Mouse (Mus musculus): ENCODE measurements around the gene 1110065P20Rik.

Gene 1110065P20Rik

DNA sequence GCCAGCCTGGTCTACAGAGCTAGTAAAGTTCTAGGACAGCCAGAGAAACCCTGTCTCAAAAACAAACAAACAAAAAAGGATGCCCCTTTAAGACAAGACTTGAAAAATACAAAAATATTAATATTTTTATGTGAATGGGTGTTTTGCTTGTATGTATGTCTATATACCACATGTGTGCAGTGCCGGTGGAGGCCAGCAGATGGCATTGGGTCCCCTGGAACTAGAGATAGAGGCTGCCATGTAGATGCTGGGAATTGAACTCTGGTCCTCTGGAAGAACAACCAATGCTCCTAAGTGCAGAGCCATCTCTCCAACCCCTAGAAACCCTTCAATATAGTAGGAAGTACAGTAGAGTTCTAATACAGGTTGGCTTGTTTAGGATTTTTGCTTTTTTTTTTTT, 10.0 kb downstream of the 1110065P20Rik start:
- DNase-seq (ENCODE audit: low read depth, low spot score), result peak; percentile 21

DNA sequence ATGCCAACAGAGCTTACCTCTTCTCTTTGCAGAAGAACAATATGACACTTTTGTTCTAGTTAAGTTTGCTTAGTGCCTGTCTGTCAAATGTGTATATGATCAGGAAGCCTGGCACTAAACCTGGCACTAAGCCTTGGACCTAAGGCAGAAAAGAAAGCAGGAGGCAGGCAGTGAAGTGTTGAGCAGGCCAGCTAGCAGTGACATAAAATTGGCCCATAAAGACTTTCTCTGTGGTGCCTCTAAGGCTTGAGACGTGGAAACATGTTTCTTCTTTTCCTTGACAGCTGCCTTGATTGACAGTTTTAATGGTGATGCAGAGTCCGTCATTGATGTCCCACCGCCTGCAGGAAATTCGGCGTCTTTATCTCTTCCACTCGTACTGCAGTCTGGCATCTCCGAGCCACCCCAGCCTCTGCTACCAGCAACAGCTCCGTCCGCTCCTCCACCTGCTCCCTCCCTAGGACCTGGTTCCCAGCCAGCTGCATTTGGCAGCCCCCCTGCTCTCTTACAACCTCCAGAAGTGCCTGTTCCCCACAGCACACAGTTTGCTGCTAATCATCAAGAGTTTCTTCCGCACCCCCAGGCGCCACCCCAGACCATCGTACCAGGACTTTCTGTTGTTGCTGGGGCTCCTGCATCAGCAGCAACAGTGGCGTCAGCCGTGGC, 12.8 kb downstream of the 1110065P20Rik start:
- no peak for DNase-seq (ENCODE audit: low read depth, low spot score)

DNA sequence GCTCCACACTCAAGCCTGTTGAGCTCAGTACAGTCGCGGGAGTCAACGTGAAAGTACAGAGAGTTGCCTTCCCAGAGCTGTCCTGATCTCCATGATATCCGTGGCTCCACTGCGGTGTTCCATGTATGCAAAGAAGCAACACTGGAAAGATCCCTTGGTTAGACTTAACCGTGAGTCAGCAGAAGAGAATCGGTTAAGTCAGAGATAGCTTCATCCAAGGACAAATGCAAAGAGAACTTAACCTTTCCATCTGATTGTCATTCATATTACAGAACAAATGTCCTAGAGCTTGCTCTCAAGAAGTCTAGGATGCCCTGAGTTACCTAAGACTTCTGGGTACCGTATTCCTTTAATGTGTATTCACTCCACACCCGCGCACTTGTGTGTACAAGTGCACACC, 18.2 kb downstream of the 1110065P20Rik start:
- no peak for DNase-seq (ENCODE audit: low read depth, low spot score)

GRCm38 (mm10) chr4:124829671-124830070, 21.3 kb downstream of the 1110065P20Rik start:
- DNase-seq (ENCODE audit: low read depth, low spot score), result no peak

DNA sequence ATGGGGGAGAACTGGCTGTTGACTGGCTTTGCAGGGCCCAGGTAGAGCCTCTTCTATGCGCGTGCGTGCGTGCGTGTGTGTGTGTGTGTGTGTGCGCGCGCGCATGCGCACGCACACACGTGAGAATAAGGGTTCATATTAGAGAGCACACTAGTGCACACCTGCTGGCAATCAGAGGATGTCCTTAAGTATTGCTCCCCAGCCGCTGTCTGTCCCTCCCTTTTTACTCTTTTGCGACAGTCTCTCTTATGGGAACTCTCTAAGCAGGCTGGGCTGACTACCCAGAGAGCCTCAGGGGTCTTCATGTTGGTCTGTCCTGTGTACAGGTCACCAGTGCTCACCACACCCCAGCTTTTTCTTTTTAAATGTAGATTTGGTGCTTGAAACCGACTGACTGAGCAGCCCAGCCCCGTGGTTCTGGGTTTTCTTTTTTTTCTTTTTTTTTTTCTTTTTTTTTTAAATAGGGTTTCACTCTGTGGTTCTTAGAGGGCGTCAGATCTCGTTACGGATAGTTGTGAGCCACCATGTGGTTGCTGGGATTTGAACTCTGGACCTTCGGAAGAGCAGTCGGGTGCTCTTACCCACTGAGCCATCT, 25.5 kb downstream of the 1110065P20Rik start:
- DNase-seq (ENCODE audit: low read depth, low spot score), result no peak

DNA sequence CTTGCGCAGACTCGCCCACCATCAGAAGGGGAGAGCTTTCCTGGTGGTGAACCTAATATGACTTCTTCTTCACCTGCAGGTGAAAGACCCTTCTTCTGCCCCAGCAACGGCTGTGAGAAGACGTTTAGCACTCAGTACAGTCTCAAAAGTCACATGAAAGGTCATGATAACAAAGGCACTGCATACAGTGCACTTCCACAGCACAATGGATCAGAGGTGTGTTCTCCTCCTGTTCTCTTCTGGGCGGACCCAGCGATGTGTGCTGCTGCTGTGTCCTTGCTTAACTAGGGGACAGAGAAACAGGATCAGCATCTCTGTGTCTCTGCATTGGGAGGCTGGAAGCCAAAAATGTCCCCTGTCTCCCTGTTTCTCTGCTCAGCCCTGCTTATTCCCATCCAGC, 26.0 kb downstream of the 1110065P20Rik start:
- no peak for DNase-seq (ENCODE audit: low read depth, low spot score)

DNA sequence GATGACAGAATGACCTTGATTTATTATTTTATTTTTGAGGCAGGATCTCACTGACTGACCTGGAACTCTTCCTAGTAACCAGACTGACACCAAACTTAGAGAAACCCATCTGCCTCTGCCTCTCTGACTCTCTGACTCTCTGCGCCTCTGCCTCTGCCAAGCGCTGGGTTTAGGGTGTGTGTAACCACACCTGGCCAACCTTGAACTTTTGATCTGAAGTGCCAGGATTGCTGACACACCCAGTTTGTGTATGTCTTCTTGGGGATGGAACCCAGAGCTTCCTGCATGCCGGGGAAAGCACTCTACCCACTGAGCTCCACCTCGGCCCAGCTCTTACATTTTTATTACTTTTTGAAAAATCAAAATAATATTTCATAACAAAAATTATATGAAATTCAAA, 32.2 kb downstream of the 1110065P20Rik start:
- no peak for DNase-seq (ENCODE audit: low read depth, low spot score)

- DNase-seq (ENCODE audit: low read depth, low spot score), result no peak
Measured at GRCm38 (mm10) chr4:124817803-124818202, 33.2 kb downstream of the 1110065P20Rik start.

- DNase-seq (ENCODE audit: low read depth, low spot score), result no peak
Measured at GRCm38 (mm10) chr4:124815901-124816300, 35.1 kb downstream of the 1110065P20Rik start.

- no peak for DNase-seq (ENCODE audit: low read depth, low spot score)
Measured at GRCm38 (mm10) chr4:124811347-124811975, 39.5 kb downstream of the 1110065P20Rik start.

GRCm38 (mm10) chr4:124810056-124810455, 40.9 kb downstream of the 1110065P20Rik start:
- no peak for DNase-seq (ENCODE audit: low read depth, low spot score)

- no peak for DNase-seq (ENCODE audit: low read depth, low spot score)
Measured at GRCm38 (mm10) chr4:124809136-124809883, 41.7 kb downstream of the 1110065P20Rik start.

DNA sequence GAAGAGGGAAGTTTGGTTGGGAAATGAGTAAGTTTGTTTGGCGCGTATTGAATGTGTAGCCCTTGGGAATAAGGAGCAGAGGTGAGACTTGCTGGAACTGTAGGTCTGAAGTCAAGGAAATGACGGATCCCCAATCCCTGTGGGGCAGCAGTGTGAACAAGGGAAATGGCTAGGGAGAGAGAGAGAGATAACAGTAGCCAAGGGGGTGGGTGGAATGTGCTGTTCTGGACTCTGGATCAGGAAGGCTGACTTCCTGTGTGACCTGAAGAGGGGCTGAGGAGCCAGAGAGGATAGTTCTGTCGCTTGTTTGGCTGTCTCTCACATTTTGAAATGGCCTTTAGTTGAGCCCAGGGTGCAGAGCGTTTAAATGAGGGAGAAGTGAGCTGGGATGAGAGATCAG, 42.5 kb downstream of the 1110065P20Rik start:
- no peak for DNase-seq (ENCODE audit: low read depth, low spot score)

GRCm38 (mm10) chr4:124803406-124803805, 47.6 kb downstream of the 1110065P20Rik start:
- peak; percentile 14 for DNase-seq (ENCODE audit: low read depth, low spot score)

- peak; percentile 98 for DNase-seq (ENCODE audit: low read depth, low spot score)
Measured at GRCm38 (mm10) chr4:124802309-124803260, 48.4 kb downstream of the 1110065P20Rik start.

DNA sequence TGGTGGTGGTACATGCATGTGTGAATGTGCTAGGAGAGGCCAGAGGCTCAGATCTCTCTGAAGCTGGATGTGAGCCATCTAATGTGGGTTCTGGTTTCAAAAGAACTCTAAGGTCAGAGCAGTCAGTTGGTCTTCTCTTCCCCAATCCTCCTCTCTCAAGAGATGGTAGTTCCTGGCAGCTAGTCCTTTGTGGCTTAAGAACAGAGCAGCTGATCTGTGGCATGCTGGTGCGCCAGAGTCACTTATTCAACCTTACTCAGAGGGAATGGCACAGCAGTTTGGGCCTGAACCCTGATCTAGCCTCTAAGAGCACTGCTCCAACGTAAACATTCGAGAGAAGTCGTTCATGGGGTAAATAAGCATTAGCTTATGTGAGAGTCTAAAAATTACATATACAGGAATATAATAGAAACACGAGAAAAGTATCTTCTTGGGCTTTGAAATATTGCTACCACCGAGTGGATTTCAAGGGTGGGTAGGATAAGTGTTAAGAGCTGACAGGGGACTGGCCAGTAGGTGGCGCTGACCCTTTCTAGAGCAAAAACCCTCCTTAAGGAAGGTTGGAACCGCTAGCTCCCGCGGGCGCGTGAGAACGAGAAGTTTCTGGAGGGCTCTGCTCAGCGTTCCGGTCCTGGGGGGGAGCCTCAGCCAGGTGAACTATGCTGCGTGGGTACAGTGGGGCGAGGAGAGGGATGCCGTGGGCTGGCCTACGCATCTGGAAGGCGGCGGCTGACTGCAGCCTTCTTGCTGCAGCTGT, 49.3 kb downstream of the 1110065P20Rik start, which contains the start of gene Mtf1:
Gene Mtf1, plus strand, starts transcription at position 553 of the 757 bp plus-strand sequence.
- DNase-seq (ENCODE audit: low read depth, low spot score), result peak; percentile 88
